Mouse (Mus musculus) frontal cortex, postnatal 10 days (tissue): Measurements from ENCODE around the gene Smyd3.

ENCODE experiments used
- DNase-seq, 2 experiments: peaks; one replicate each; pipeline ENCODE4 v3.0.0; 2022; ENCODE audit warnings: low spot score in 2 of 2, mixed read lengths in 1 of 2

The Smyd3 gene

DNA sequence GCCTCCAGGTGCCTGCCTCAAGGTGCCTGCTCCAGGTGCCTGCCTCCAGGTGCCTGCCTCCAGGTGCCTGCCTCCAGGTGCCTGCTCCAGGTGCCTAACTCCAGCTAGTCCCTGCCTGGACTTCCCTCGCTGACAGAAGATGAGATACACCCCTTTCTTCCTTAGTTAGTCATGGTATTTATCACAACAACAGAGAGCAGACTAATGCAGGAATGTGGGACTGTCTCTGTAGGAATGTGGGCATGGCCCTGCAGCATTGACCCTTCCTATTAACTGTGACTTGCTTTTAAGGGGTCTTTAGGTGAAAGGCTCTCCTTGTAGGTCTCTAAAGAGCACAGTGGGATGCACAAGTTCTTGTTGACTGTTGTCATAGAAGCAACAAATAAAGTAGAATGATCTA is 445.4 kb downstream of the Smyd3 start:
- DNase-seq = no peak

DNA sequence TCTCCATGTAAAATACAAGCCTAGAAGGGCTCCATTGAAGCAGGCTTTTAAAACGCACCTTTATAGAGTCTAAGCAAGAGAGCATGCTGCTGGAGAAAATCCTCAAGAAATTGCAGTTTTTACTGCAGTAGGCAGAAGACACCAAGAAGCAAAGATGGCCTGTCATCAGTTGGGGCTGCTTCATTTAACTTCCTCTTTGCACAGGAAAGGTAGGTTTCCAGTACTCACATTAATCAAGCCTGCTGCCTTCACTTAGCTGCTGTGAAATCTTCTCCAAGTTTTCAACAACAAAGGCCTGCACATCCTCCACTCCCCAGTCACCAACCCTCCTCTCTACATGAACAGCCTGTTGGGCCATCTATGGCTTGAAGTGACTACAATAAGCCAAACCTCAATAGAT is 448.9 kb downstream of the Smyd3 start:
- no peak for DNase-seq

DNA sequence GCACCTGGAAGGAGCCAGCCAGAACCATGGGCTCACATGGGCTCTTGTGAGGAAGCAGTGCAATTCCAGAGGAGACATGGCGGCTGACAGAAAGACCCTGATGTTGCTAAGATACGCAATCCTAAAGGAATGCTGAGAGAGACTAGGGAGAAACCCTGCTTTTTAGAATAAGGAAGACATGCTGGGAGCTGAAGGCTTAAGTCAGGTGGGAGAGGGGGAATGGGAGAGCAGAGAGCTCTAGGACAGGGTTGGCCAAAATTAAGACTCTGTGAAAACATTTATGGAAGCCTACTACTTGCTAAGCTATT is 452.6 kb downstream of the Smyd3 start:
- DNase-seq = no peak

DNA sequence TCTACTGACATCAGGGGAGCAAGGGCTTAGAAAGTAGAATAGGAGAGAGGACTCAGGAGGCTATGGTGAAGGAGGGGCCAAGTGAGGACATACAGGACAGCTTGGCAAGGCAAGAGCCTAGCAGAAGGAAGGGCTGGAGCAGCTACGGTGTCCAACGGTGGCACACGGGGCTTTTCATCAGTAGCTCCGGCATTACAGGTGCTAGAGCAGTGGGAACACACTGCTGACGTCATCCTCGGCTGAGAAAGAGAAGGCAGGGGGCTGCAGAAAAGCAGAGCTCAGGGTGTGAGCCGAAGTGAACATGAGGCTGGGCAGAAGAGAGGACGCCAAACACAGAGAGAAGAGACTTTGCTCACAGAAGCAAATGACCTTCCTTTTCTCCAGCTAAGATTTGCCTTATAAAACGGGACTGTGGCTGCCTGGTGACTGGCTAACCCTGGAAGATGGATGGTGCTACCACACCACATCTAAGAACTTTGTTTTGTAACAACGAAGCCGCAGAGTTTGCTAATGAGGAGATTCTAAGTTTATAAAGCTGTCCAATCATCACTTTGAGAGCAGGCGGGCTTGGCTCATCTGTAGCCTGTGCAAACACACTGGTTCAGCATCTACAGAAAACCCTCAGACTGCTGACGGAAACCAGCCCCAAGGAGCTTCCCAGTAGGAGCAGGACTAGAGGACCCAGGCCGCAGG is 453.1 kb downstream of the Smyd3 start:
- DNase-seq = no peak

DNA sequence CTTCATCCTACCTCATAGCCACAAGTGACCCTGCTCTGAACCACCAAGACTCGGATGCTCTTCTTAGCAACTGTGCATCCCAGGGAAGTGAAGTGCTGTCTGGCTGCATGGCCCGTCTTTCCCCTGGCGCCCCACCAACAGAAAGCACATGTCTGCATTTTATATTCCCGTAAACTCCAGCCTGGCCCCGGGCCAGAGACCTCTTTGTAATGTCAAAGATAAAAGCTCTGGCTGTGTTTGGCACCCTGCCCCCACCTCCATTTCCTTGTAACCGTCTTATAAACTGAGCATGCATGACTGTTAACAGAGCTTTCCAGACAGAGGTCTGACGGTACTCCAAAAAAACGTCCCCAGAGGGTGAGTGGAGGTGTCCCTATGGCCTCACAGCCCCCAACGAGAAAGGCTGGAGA is 456.1 kb downstream of the Smyd3 start:
- peak; percentile 47 to 51 for DNase-seq

DNA sequence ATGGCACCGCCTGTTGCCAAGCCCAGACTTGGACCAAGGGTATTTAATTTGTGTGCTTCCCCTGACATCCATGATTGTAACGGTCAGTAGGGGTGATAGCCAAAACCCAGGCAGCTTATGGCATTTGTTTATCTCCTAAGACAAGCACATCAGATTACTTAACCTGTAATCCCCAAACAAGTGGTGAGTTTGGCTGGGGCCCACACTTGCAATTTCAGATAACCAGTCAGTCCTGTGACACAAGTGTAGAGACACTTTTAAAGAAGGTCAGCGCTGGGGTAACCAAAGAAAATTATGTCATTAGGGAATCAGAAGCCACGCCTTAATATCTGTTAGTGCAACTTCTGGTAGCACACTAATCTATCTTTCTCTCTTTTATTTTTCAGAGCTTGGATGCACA is 456.8 kb downstream of the Smyd3 start:
- no peak for DNase-seq

DNA sequence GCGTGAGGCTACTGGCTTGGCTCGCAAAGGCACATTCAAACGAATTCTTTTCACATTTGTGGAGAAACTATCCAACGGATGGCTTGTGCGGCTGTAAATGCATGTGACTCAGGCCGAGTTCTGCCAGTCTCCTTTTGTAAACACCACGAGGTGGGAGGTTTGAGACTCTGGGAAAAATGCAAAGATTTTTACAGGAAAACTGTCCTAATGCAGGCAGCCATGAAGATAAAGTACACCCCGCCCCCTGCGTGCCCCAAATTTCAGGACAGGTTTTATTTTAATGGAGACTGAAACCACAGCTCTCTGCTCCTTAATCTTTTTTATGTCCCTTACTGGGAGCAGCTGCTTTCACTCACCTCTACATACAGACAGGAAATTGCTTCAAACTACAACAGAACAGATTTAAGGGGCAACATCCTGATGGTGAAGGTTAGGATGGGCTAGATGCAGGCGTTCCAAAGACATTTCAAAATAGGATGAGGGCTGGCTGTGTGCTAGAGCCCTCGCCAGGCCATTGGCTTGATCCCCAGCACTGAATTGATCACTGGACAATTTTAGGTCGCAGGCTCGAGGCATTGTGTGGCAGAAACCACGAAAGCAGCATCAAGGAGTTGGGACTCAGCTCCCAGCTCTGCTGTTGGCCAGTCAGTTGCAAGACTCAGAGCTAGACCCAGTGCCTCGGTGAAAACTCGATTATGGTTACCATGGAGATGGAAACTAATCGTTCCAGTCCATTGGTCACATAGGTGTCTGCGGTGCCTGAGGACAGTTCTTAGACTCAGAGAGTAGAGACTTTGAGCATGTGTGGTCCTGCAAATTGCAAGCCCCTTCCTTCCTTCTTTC is 457.5 kb downstream of the Smyd3 start:
- DNase-seq = no peak

DNA sequence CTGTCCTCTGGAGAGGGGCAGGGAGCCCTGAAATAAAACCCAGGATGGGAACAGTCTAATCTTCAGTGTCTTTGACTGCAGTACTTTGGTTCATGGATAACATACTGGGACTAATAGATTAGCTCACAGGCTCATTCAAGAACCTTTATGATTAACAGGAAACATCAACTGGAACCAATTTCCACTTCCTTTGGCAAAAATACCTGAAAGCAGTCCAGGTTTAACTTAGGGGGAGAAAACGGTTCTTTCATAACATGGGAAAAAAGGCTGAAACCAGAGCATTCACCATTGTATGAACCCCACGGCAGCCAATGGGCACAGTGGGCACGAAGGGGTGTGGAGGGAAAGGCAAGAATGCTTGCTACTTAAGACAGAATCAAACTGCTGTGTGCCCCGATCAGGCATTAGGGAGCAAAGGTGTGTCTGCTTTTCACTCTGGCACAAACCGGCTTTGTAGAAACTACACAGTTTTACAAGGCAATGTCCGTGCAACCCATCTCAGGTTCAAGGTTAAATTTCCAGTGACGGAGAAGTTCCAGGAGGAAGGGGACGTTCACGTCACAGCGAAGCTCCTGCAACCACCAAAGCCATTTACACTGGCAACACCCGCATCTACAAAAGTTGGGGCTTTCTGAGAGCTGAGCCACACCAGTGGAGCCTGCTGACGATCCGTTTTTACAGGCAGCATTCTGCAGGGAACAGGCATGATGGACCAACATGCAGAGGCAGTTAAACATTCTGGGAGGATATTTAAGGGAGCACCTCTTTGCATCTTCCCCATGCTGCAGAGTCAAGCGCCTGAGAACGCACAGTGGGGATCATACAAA is 458.3 kb downstream of the Smyd3 start:
- no peak for DNase-seq

DNA sequence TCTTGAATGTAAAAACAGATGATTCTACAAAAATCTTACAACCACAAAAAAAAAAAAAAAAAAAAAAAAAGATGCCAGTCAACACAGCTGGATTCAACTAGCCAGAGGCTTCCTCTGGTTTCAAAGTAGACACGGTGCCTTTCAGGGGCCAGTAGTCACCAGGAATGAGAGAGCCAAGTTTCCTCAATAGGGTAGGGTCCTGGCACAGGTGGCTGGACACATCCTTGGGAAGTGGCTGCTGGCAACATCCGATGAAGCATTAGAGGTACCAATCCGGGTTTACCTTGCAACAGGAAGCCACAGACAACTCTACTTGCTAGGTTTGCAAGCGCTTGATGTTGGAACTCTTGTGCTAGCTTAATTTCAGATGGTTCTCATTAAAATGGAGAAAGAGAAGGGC is 459.2 kb downstream of the Smyd3 start:
- DNase-seq = no peak

DNA sequence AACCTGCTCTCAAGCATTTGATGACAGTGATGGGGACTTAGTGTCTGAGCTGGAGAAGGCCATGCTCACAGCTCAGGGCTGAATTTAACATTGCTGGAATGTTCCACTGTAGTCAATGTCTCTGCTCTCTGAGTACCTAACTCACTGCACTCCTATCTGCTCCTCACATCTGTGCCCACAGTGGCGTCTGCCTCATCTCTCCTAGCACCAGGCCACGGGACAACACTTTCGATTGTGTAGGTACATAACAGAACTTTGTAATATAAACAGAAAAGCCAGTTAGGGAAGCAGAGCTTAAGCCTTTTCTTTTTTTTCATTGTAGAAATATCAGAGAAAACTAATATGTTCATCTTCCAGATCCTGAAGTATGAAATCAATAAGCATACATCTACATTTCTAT is 462.1 kb downstream of the Smyd3 start:
- DNase-seq = no peak

DNA sequence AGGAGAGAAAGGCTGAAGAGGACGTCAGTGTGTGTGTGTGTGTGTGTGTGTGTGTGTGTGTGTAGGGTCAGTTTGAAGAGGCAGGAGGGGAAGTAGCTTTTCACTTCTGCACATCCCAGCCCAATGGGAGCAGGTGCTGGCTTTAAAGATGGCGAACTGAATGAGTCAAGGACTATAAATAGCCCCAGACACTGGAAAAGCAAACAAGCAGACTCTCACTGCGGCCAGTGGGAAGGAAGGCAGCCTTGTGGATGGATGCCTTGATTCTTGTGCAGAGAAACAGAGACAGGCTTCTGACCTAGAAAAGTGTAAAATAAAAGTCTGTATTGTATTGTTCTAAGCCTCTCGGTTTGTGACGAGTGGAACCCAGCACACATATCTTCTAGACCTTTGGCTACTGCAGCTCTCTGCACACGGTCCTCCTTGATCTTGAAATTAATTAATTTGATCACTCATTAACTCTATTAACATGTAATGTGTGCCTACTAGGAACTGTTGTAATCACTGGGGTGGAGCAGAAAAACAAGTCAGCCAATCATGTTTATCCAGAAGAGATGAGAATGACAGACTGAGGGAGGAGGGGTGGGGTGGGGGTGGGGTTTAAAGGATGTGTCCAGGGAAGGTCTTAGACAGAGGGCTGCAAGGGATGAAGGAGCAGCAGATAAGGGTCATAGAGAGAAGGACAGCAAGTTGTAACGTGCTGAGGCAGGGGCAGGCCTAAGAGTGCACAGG is 463.3 kb downstream of the Smyd3 start:
- DNase-seq = no peak

DNA sequence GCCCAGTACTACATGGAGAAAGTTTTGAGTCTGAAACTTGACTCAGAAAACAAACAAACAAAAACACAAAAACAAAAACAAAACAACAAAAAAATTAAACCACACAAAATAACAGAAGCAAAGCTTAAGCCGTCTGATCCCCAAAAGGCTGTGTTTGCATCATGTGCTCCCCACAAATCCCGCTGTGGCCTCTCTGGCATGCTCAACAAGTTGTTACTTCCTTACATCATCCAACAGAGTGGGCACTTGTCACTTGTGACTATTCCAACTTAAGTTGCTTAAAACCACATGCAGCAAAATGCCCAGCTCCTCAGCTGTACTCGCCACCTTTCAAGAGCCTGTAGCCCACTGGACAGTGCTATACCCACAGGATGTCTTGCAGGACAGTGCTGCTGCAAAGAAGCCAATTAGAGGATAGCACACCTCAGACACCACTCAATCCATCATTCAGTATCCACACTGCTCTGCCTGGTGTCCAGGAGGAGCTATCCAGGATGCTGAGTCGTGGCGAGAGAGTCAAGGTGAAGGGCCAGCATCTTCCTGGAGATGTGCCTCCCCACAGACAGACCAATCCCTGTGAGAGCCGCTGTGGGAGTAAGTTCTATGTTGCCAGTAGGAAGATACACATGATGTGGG is 465.2 kb downstream of the Smyd3 start:
- DNase-seq = no peak

DNA sequence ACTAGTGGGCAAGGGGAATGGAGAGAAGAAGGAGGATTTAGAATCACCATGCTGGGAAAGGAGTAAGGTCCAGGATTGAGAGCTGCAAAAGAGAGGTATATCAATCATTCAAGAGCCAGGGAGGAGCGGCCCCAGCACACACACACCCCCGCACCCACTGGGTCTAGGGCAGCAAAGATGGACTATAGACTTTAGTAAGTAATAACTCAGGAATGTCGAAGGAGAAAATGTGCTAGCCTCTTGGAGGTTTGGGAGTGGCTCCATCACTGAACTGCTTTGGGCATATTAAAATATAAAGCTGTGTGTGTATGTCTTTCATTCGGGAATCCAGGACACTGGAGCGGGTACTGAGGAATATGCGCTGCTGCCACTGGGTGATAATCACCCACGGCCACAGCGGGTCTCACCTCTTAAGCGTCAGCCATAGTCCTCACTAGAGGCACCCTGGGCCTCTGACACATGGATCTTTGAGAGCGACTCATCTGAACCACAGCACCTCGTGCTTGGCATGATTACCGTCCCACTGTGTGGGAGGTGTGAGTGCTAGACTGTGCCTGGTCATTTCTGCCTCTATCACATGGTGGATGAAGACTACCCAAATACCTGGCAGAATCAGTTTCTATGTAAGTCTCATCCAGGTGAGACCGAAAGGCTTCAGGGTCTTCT is 469.8 kb downstream of the Smyd3 start:
- no peak for DNase-seq

DNA sequence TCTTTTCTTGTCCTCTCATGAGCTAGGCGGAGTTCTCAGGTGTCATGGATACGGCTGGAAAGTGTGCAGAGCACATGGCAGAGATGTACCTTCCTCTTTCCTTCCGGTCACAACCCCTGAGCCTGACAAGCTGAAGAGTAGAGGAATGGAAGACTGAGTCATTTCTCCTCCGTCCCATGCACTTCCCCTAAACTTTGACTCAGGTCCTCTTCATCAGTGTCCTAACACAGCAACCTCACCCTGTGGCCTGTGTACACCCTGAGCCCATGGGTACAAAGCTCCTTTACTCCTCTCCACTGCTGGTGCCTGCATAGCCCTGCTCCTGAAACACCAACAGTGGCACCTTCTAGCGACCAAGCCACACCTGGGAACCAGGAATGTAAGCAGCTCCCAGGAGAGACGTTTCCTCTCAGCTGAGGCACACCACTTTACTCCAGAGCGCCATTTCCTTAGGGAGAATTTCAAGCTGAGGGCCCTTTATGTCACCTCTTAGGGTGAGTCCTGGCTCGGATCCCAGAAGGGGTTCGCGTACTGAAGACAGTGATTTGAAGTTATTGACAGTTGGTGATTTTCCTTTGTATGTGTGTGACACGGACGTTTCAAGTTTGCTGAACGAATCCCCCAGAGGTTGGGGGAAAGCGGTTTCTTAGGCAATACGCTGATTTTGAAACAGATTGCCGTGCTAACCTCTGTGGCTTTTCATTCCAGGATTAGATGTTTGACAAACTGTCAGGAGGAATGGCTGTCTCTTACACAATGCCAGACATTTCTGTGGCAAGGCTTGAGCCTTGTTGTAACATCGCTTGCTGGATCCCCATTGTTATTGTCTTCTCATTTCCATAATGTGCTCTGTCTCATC is 471.8 kb downstream of the Smyd3 start:
- no peak for DNase-seq

DNA sequence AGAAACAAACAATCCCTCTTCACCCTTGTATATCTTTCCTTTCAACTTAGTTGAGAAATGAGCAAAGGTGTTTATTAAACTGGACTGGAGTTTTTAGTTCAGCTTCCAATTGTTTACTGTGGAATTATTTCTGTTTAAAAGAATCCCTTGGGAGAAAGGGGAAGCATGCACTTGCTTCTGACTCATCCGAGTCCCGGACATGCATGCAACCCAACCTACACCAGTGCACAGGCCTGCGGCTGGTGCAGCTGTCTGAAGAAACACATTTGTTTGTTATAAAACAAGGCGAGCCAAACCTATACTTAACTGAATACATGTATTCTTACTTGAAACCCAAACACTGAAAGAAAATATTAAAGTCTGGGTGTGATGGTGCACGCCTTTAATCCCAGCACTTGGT is 473.7 kb downstream of the Smyd3 start:
- DNase-seq = no peak

DNA sequence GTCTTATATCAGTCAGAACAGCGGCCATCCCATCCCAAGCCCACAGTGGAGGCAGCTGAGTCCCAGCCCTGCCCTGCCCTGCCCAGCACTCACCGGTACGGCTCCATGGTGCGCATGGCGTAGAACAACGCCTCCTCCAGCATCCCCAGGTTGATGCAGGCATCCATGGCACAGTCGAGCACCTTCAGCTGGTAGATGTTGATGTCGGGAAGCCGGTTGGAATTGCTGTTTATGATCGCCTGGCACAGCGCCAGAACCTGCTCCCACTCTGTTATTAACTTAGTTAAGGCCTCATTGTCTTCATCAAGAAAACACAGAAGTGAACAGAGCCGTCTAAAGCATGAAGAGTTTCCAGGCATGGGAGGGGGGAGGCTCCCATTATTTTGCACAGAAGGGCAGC is 474.2 kb downstream of the Smyd3 start:
- DNase-seq = no peak

DNA sequence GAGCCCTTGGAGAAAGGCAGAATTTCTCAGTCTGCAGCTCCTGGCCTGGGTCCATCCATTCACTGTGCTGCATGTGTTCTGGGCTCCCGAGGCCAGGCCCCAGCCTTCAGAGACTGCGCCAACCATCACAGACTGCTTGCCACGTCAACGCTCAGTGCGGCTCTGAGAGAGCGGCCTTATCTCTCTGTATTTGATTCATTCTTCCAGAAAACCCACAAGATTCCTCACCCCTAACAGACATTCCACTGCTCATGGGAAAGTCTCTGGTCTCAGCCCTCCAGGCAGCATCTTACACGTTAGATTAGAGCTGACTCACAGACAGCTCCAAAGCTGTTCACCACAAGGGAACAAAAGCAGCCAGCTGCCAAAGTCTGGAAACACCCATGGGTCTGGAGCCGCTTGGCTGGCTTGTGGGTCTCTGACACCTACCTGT is 475.9 kb downstream of the Smyd3 start:
- peak in 1 of 2 experiments; percentile 32 for DNase-seq

DNA sequence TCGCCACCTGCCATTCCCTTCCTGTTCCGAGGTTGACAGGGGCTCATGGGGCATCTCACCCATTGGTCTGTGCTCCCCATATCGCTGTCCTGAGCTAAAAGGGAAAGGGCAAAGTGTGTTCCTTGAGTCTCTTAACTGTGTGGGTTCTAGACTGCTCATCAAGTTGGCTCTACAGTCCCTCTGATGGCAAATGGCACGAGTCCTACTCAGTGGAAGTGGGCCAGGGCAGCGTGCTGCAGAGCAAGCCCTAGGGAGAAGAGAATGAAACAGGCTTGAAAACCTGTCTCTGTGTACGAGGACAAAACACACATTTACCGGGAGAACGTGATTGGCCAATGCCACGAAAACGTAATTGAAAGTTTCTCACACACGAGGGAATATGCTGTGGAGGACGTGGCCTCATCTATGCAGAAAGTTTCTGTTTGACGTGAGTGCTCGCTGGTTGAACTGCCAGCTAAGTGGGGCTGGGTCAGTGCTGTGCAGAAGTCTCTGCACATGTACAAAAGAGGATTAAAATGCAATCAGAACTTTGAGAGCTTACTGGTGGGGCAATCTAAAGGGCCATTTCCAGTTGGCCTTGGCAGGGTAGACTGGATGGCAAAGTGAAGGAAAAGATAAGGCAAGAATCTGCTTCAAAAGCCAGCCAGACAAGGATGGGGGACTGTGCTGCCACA is 476.5 kb downstream of the Smyd3 start:
- no peak for DNase-seq

DNA sequence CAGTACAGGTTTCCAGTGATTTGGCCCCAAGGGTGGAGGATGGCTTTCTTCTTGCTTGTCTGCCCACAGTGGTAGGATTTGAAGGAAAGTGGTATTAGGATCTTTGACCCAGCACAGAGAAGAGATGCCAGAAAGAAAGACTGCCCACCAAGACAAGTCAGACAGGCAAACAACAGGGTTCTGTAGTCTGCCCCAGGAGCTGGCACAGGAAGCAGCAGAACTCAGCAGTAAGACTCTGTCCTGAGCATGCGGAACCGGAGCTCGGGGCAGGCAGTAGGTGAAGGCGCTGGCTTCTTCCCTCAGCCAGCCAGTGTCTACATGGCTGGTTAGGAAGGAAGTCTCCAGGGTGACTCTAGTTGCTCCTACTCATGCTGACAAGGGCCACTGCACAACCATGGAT is 479.0 kb downstream of the Smyd3 start:
- DNase-seq = no peak
